Mouse (Mus musculus): ENCODE data around the gene Casz1. TPM values are rescaled to one million over a fixed set of nuclear protein-coding genes. Genes with fewer than 3 reads are reported as not detected.

Gene Casz1
- polyA plus RNA-seq, 1 experiment from 2014 or later, result 12.3 TPM

GRCm38 (mm10) chr4:148847636-148848035, 43.4 kb downstream of the Casz1 start:
- no peaks in the 10 kb centered on the region for H3K36me3 ChIP-seq
- 84% methylated on average over 9 of the region's 9 CpGs for WGBS
- H3K9ac ChIP-seq (replicated peaks), result no peak overlapping the region
- peaks cover 22% of the 10 kb centered on the region for H3K4me1 ChIP-seq
- ATAC-seq (ENCODE audit: low FRiP score), result no peak
- H3K27ac ChIP-seq (replicated peaks), result no peak overlapping the region
- H3K4me3 ChIP-seq (replicated peaks), result no peak overlapping the region
- no peak overlapping the region for H3K4me2 ChIP-seq
- H3K27me3 ChIP-seq (replicated peaks), result peaks cover 35% of the 10 kb centered on the region
- H3K9me3 ChIP-seq (replicated peaks), result no peaks in the 10 kb centered on the region

DNA sequence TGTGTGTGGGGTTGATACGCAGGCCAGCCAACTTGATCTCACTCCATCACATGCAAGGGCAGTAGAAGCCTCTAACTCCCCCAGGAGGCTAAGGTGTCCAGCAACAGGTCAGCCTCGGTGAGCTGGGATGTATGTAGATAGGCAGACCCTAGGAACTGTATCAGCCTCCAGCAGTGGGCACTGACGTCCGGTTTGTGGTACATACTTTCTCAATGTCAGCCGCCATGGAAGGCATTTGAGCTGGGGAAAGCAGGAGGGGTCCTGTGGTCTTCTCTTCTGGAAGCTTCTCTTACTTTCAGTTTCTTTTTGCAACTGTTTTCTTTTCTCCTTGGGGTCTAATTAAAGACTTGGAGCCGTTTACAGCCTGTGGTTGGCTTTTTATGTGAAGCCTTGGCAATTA, 45.2 kb downstream of the Casz1 start:
- Histone ChIP-seq H3K36me3 (no peaks in the 10 kb centered on the region), H3K27ac (replicated peaks) (no peak overlapping the region), H3K27me3 (replicated peaks) (peaks cover 39% of the 10 kb centered on the region), H3K4me1 (peaks cover 22% of the 10 kb centered on the region), H3K9ac (replicated peaks) (no peak overlapping the region), H3K9me3 (replicated peaks) (no peaks in the 10 kb centered on the region), H3K4me2 (no peak overlapping the region), H3K4me3 (replicated peaks) (no peak overlapping the region)
- no peak for ATAC-seq (ENCODE audit: low FRiP score)
- WGBS, result 61% methylated on average over 6 of the region's 6 CpGs

- Histone ChIP-seq H3K36me3 (no peaks in the 10 kb centered on the region), H3K9me3 (replicated peaks) (no peaks in the 10 kb centered on the region), H3K4me3 (replicated peaks) (no peak overlapping the region), H3K27ac (replicated peaks) (no peak overlapping the region), H3K27me3 (replicated peaks) (peaks cover 45% of the 10 kb centered on the region), H3K4me2 (no peak overlapping the region), H3K9ac (replicated peaks) (no peak overlapping the region), H3K4me1 (peaks cover 32% of the 10 kb centered on the region)
- 75% methylated on average over 4 of the region's 4 CpGs for WGBS
- no peak for ATAC-seq (ENCODE audit: low FRiP score)
Observed at GRCm38 (mm10) chr4:148853057-148853456, 48.8 kb downstream of the Casz1 start.

- 26% methylated on average over 2 of the region's 2 CpGs for WGBS
- Histone ChIP-seq H3K9ac (replicated peaks) (no peak overlapping the region), H3K36me3 (no peaks in the 10 kb centered on the region), H3K4me2 (no peak overlapping the region), H3K27me3 (replicated peaks) (peaks cover 50% of the 10 kb centered on the region), H3K9me3 (replicated peaks) (no peaks in the 10 kb centered on the region), H3K4me3 (replicated peaks) (no peak overlapping the region), H3K4me1 (peaks cover 41% of the 10 kb centered on the region), H3K27ac (replicated peaks) (no peak overlapping the region)
- no peak for ATAC-seq (ENCODE audit: low FRiP score)
Observed at GRCm38 (mm10) chr4:148854093-148854492, 49.9 kb downstream of the Casz1 start.

DNA sequence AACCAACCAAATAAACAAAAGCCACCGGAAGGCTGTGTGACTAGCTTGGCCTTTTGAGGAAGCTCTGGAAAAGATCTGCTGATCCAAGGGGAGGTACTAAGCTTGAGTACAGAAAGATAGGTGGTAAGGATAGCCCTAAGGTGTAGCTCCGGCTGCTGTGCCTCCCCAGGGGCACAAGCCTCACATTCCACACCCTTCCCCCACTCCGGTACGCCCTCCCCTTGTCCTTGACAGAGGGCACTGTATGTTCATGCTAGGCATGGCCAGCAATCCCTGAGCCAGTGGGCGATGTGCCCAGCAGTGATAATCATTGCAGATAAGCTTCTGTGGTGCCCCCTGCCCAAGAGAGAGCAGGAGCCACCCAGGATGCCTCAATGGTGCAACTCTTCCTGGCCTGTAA, 51.3 kb downstream of the Casz1 start:
- peaks cover 53% of the 10 kb centered on the region for H3K27me3 ChIP-seq (replicated peaks)
- no peak for ATAC-seq (ENCODE audit: low FRiP score)

GRCm38 (mm10) chr4:148856216-148856615, 52.0 kb downstream of the Casz1 start:
- peaks cover 55% of the 10 kb centered on the region for H3K27me3 ChIP-seq (replicated peaks)
- H3K4me1 ChIP-seq, result peaks cover 57% of the 10 kb centered on the region
- no peak overlapping the region for H3K9ac ChIP-seq (replicated peaks)

More for the DNA sequence above, 51.3 kb downstream of the Casz1 start:
- no peaks in the 10 kb centered on the region for H3K36me3 ChIP-seq
- H3K9me3 ChIP-seq (replicated peaks), result no peaks in the 10 kb centered on the region
- H3K4me3 ChIP-seq (replicated peaks), result no peak overlapping the region
- H3K27ac ChIP-seq (replicated peaks), result no peak overlapping the region
- H3K9ac ChIP-seq (replicated peaks), result no peak overlapping the region
- H3K4me1 ChIP-seq, result peaks cover 55% of the 10 kb centered on the region
- no peak overlapping the region for H3K4me2 ChIP-seq
- WGBS, result 89% methylated on average over 5 of the region's 5 CpGs

GRCm38 (mm10) chr4:148857398-148858084, 53.3 kb downstream of the Casz1 start:
- 53% methylated on average over 13 of the region's 13 CpGs for WGBS
- Histone ChIP-seq H3K27me3 (replicated peaks) (peaks cover 59% of the 10 kb centered on the region), H3K27ac (replicated peaks) (0 out of 2 replicates have a peak overlapping the region, but pooled peaks have one; percentile 33), H3K9ac (replicated peaks) (no peak overlapping the region), H3K4me2 (no peak overlapping the region), H3K4me1 (peaks cover 50% of the 10 kb centered on the region), H3K4me3 (replicated peaks) (no peak overlapping the region), H3K36me3 (no peaks in the 10 kb centered on the region), H3K9me3 (replicated peaks) (no peaks in the 10 kb centered on the region)
- ATAC-seq (ENCODE audit: low FRiP score), result no peak

More at GRCm38 (mm10) chr4:148856216-148856615, 52.0 kb downstream of the Casz1 start:
- no peaks in the 10 kb centered on the region for H3K36me3 ChIP-seq
- no peaks in the 10 kb centered on the region for H3K9me3 ChIP-seq (replicated peaks)
- ATAC-seq (ENCODE audit: low FRiP score), result no peak
- no peak overlapping the region for H3K4me3 ChIP-seq (replicated peaks)
- H3K27ac ChIP-seq (replicated peaks), result no peak overlapping the region
- H3K4me2 ChIP-seq, result no peak overlapping the region
- WGBS, result 68% methylated on average over 4 of the region's 4 CpGs

DNA sequence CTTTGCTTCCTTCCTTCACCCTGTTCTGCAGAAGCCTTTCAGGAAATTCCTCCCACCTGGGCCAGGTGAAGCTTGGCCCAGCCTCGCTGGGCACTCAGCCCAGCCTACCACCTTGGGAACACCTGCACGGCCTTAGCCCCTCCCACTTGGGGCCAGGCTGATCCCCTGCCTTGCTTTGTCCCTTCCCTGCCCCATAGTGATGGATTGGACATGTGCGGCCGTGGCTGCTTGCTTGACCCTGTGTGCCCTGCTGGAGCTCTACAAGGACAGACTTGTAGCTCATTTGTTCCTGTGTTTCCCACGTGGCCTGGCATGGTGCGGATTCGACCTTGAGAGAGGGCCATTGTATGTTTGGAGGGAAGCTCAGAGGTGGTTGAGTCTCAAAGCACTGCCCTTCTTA, 54.0 kb downstream of the Casz1 start:
- Histone ChIP-seq H3K36me3 (no peaks in the 10 kb centered on the region), H3K9ac (replicated peaks) (no peak overlapping the region), H3K27me3 (replicated peaks) (peaks cover 55% of the 10 kb centered on the region), H3K4me2 (no peak overlapping the region), H3K9me3 (replicated peaks) (no peaks in the 10 kb centered on the region), H3K4me1 (peaks cover 50% of the 10 kb centered on the region), H3K27ac (replicated peaks) (0 out of 2 replicates have a peak overlapping the region, but pooled peaks have one; percentile 33), H3K4me3 (replicated peaks) (no peak overlapping the region)
- no peak for ATAC-seq (ENCODE audit: low FRiP score)
- 43% methylated on average over 7 of the region's 7 CpGs for WGBS

DNA sequence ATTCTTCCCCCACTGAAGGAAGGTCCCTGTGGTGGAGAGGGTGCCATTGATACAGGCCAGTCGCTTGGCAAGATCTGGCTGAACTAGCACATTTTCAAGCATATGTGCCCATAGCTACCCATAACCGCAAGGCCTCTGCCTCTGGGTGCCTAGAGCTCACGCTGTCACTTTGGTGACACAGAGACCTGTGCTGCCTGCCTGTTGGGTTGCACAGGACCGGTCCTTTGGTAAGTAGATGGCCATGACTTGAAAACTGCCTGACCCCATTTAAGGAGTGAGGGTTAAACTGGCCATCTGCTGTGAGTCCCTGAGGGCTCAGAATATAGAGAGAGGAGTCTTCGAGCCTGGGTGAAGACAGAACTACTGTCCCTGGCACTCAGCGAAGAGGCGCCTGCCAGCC, 55.2 kb downstream of the Casz1 start:
- Histone ChIP-seq H3K27ac (replicated peaks) (0 out of 2 replicates have a peak overlapping the region, but pooled peaks have one; percentile 11), H3K4me1 (peaks cover 50% of the 10 kb centered on the region), H3K9me3 (replicated peaks) (no peaks in the 10 kb centered on the region), H3K36me3 (no peaks in the 10 kb centered on the region), H3K9ac (replicated peaks) (no peak overlapping the region), H3K4me3 (replicated peaks) (peak overlapping the region; percentile 14; the same call in 1 of the 2 replicates), H3K4me2 (peak overlapping the region; percentile 54), H3K27me3 (replicated peaks) (peaks cover 52% of the 10 kb centered on the region)
- ATAC-seq (ENCODE audit: low FRiP score), result no peak
- 40% methylated on average over 7 of the region's 7 CpGs for WGBS

DNA sequence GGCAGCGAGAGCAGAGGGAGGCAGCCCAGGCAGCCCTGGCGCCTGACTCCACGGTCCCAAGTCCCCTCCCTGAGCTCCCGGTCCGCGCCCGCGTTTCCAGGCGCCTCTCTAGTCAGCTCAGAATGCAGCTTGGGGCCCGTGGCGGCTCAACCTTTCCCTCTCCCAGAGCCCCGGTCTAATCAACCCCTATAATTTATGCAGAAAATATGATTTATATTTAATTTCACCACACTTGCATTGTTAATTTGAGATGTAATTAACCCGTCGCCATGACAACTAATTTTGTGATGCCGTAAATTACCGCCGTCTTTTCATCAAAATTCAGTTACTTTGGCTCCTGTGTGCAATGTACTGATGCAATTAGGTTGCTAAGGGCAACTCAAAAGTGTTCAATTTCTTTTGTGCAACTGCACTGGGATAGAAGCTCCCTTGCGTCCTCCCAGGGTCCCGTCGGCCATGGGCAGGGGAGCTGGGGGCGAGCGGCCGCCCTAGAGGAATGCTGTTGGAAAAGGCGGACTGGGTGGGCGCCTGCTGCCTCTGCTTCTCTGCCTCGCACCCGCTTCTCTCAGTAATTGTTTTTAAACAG, 55.8 kb downstream of the Casz1 start:
- peaks cover 50% of the 10 kb centered on the region for H3K4me1 ChIP-seq
- H3K9ac ChIP-seq (replicated peaks), result no peak overlapping the region
- H3K9me3 ChIP-seq (replicated peaks), result no peaks in the 10 kb centered on the region
- peaks cover 57% of the 10 kb centered on the region for H3K27me3 ChIP-seq (replicated peaks)
- H3K4me3 ChIP-seq (replicated peaks), result peak overlapping the region; percentile 14
- WGBS, result 2% methylated on average over 27 of the region's 27 CpGs
- peak; percentile 55; the same call in 1 of the 2 replicates for ATAC-seq (ENCODE audit: low FRiP score)
- H3K36me3 ChIP-seq, result no peaks in the 10 kb centered on the region
- peak overlapping the region; percentile 63 for H3K27ac ChIP-seq (replicated peaks)
- H3K4me2 ChIP-seq, result peak overlapping the region; percentile 54

DNA sequence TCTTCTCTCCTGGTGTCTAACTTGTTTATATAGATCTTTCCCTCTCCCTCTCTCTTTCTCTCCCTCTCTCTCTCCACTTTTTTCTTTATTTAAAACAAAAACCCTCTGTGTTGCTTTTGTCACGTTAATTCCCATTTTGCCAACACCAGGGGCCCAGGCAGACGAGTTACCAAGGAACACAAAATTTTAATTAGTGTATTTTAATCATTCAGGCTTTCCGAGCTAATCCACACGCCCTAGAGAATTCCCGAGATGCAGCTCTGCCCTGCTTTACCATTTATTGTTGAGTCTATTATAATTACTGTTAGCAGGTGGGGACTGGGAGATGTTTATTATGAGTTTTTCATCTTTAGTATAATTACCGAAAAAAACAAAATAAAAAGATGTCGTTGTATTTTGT, 56.4 kb downstream of the Casz1 start:
- ATAC-seq (ENCODE audit: low FRiP score), result no peak
- peaks cover 47% of the 10 kb centered on the region for H3K4me1 ChIP-seq
- H3K9me3 ChIP-seq (replicated peaks), result no peaks in the 10 kb centered on the region
- peaks cover 59% of the 10 kb centered on the region for H3K27me3 ChIP-seq (replicated peaks)
- no peaks in the 10 kb centered on the region for H3K36me3 ChIP-seq
- H3K9ac ChIP-seq (replicated peaks), result no peak overlapping the region
- H3K4me2 ChIP-seq, result peak overlapping the region; percentile 54
- H3K4me3 ChIP-seq (replicated peaks), result peak overlapping the region; percentile 14; the same call in 1 of the 2 replicates
- peak overlapping the region; percentile 63 for H3K27ac ChIP-seq (replicated peaks)
- WGBS, result 21% methylated on average over 7 of the region's 7 CpGs

Measured in neural tube, embryonic 15.5 days (tissue).